18 mouse cellular contexts compared by ENCODE assay signal in genomic region chr3:137563541-137564080, GRCm38 (mm10). TPM values are rescaled to one million over a fixed set of nuclear protein-coding genes. Genes with fewer than 3 reads are reported as not detected.
DNase-seq lines count a peak whose midpoint lies in the region; TF ChIP-seq lines count a peak whose summit lies in the region.
"Had no signal": no experiment of that assay in that cellular context is flagged by ENCODE, and none has a peak within 500 bp of the region (broad histone marks: within the 10 kb centered on the region; RNA-seq: fewer than 3 reads in every experiment).

No protein-coding gene starts in this region.

- H3K27ac ChIP-seq in left cerebral cortex, adult 2 months = peak overlapping the region; percentile 71
- H3K27ac ChIP-seq: embryonic facial prominence, embryonic 13.5 days; forebrain, embryonic 13.5 days; hindbrain, embryonic 15.5 days had no signal

- intact Hi-C loops in left cerebral cortex, adult 2 months (cut with DNase I) = loop anchor here (5.0 kb wide), 3 partner anchors 44 to 189 kb away; no protein-coding TSS in a partner anchor

- no peak for TF ChIP-seq CTCF in left cerebral cortex, adult 2 months (IDR thresholded peaks at IDR 0.05)

- no peak overlapping the region for H3K4me3 ChIP-seq in left cerebral cortex, adult 2 months
- H3K4me3 ChIP-seq: embryonic facial prominence, embryonic 13.5 days; forebrain, embryonic 13.5 days; heart, embryonic 12.5 days; hindbrain, embryonic 15.5 days had no signal

- peak; percentile 9 for DNase-seq in gastrocnemius, adult 18-20 months (ENCODE audit: low spot score)
- no peak for DNase-seq in gastrocnemius, adult 8-10 months (ENCODE audit: low spot score in 2 of 2)
- no peak for DNase-seq in left cerebral cortex, adult 2 months (ENCODE audit: extremely low spot score in 1 of 2, low spot score in 2 of 2)
- DNase-seq in left cerebral cortex, adult 18-20 months (ENCODE audit: low spot score in 2 of 2) = no peak
- DNase-seq in mesoderm, embryonic 11.5 days (ENCODE audit: low read depth, low spot score) = peak; percentile 16
- no peak for DNase-seq in right cerebral cortex, postnatal 10 days (ENCODE audit: low spot score in 2 of 2)
- DNase-seq: adrenal gland, adult 8-10 months; adrenal gland, postnatal 36 days; cerebellum, adult 11 months; cerebellum, adult 8-10 months; cerebellum, postnatal 14 days; gastrocnemius, postnatal 14 days; heart, postnatal 36 days had no signal

RNA-seq across cellular contexts. Expression of gene Ddit4l, which starts 57.8 kb away (rescaled TPM):
- total RNA-seq in gastrocnemius, adult 18-20 months (2021) = 100 to 1,000 TPM; 205 to 307 TPM
- 100 to 1,000 TPM; 186 to 452 (median 250) TPM for total RNA-seq in gastrocnemius, adult 8-10 months (2022)
- total RNA-seq in left cerebral cortex, adult 2 months (2021) = 10 to 100 TPM; 19.7 to 25.6 TPM
- total RNA-seq in left cerebral cortex, adult 18-20 months (2021) = 10 to 100 TPM; 18.5 to 22.7 TPM
- total RNA-seq: common myeloid progenitor, adult 5-6 weeks had no signal

Comparison
In these comparisons a context has a peak if more than half of its experiments do, and no peak if none do; other contexts are left out.
1. DNase-seq: peak in gastrocnemius, adult 18-20 months (single experiment) and mesoderm, embryonic 11.5 days (single experiment); none in gastrocnemius, adult 8-10 months (0 of 2), left cerebral cortex, adult 2 months (0 of 2), left cerebral cortex, adult 18-20 months (0 of 2) and right cerebral cortex, postnatal 10 days (0 of 2).
2. RNA of gene Ddit4l, which starts 57.8 kb away (total RNA-seq): 205 to 307 TPM in gastrocnemius, adult 18-20 months and 186 to 452 TPM in gastrocnemius, adult 8-10 months; 19.7 to 25.6 TPM in left cerebral cortex, adult 2 months and 18.5 to 22.7 TPM in left cerebral cortex, adult 18-20 months; every median in the first group is over 4 times any median in the second.